Mouse (Mus musculus) cortical plate, adult 2 months (tissue): ENCODE data around the gene Ebf1.

Source experiments
- CTCF ChIP-seq: fragments of 200-500 bp; IDR thresholded peaks from 2 replicates; pipeline ENCODE4 v1.5.1; 2011; ENCODE audit warnings: mild to moderate bottlenecking, control low read depth, low read length; ENCODE audit not compliant: insufficient read depth; ENCODE audit errors: extremely low read depth
- POLR2A ChIP-seq: fragments of 200-500 bp; IDR thresholded peaks from 2 replicates; pipeline ENCODE4 v1.6.1; 2011; ENCODE audit warnings: mild to moderate bottlenecking, low read length, control low read depth; ENCODE audit not compliant: insufficient read depth; ENCODE audit errors: extremely low read depth

- TF ChIP-seq POLR2A (no peak), CTCF (no peak)
These were observed 48.8 kb downstream of the Ebf1 start for GRCm38 (mm10) chr11:44665741-44666531.
